Mouse (Mus musculus): ENCODE results near the gene Ppp2r1b. TPM values are rescaled to one million over a fixed set of nuclear protein-coding genes. Genes with fewer than 3 reads are reported as not detected.

Gene Ppp2r1b
- polyA plus RNA-seq, 1 experiment: 17.1 TPM

- H3K27ac ChIP-seq (ENCODE audit: control insufficient read depth, insufficient read depth, low read length): no peak overlapping the region
- no peak overlapping the region for H3K4me3 ChIP-seq (ENCODE audit: control insufficient read depth, insufficient read depth, low read length)
- H3K27me3 ChIP-seq (ENCODE audit: control insufficient read depth, insufficient read depth, low read length): no peaks in the 10 kb centered on the region
- TF ChIP-seq CTCF (IDR thresholded peaks at IDR 0.05; ENCODE audit: borderline replicate concordance, control insufficient read depth, extremely low read depth, insufficient read depth, low read length, poor library complexity): no peak
- TF ChIP-seq POLR2A (IDR thresholded peaks at IDR 0.05; ENCODE audit: control insufficient read depth, extremely low read depth, insufficient read depth, low read length, poor library complexity): no peak
- DNase-seq: no peak
- H3K36me3 ChIP-seq (ENCODE audit: control insufficient read depth, insufficient read depth, low read length): peaks cover 13% of the 10 kb centered on the region
- H3K4me1 ChIP-seq (replicated peaks; ENCODE audit: control insufficient read depth, insufficient read depth, low read length): no peaks in the 10 kb centered on the region
- 92% methylated on average over 7 of the region's 7 CpGs for WGBS
These were observed 66.9 kb downstream of the Ppp2r1b start for GRCm38 (mm10) chr9:50911861-50912515.

- Histone ChIP-seq H3K36me3 (ENCODE audit: control insufficient read depth, insufficient read depth, low read length) (peaks cover 9% of the 10 kb centered on the region), H3K4me3 (ENCODE audit: control insufficient read depth, insufficient read depth, low read length) (no peak overlapping the region), H3K4me1 (replicated peaks; ENCODE audit: control insufficient read depth, insufficient read depth, low read length) (no peaks in the 10 kb centered on the region), H3K27me3 (ENCODE audit: control insufficient read depth, insufficient read depth, low read length) (no peaks in the 10 kb centered on the region), H3K27ac (ENCODE audit: control insufficient read depth, insufficient read depth, low read length) (no peak overlapping the region)
- TF ChIP-seq POLR2A (IDR thresholded peaks at IDR 0.05; ENCODE audit: control insufficient read depth, extremely low read depth, insufficient read depth, low read length, poor library complexity) (no peak), CTCF (IDR thresholded peaks at IDR 0.05; ENCODE audit: borderline replicate concordance, control insufficient read depth, extremely low read depth, insufficient read depth, low read length, poor library complexity) (no peak)
- WGBS: 94% methylated on average over 3 of the region's 3 CpGs
- DNase-seq: no peak
These were observed 73.0 kb downstream of the Ppp2r1b start for GRCm38 (mm10) chr9:50918131-50918530.

- peaks cover 2% of the 10 kb centered on the region; the same call in 1 of the 2 replicates for H3K36me3 ChIP-seq (ENCODE audit: control insufficient read depth, insufficient read depth, low read length)
- TF ChIP-seq CTCF (IDR thresholded peaks at IDR 0.05; ENCODE audit: borderline replicate concordance, control insufficient read depth, extremely low read depth, insufficient read depth, low read length, poor library complexity) (no peak), POLR2A (IDR thresholded peaks at IDR 0.05; ENCODE audit: control insufficient read depth, extremely low read depth, insufficient read depth, low read length, poor library complexity) (no peak)
- no peak for DNase-seq
- H3K27ac ChIP-seq (ENCODE audit: control insufficient read depth, insufficient read depth, low read length): no peak overlapping the region
- H3K27me3 ChIP-seq (ENCODE audit: control insufficient read depth, insufficient read depth, low read length): no peaks in the 10 kb centered on the region
- no peaks in the 10 kb centered on the region for H3K4me1 ChIP-seq (replicated peaks; ENCODE audit: control insufficient read depth, insufficient read depth, low read length)
- WGBS: 100% methylated on average over 2 of the region's 2 CpGs
- no peak overlapping the region for H3K4me3 ChIP-seq (ENCODE audit: control insufficient read depth, insufficient read depth, low read length)
These were observed 74.5 kb downstream of the Ppp2r1b start for GRCm38 (mm10) chr9:50919554-50919953.

GRCm38 (mm10) chr9:50920933-50921895 is 76.1 kb downstream of the Ppp2r1b start:
- H3K4me3 ChIP-seq (ENCODE audit: control insufficient read depth, insufficient read depth, low read length): no peak overlapping the region
- H3K27me3 ChIP-seq (ENCODE audit: control insufficient read depth, insufficient read depth, low read length): no peaks in the 10 kb centered on the region
- no peaks in the 10 kb centered on the region for H3K4me1 ChIP-seq (replicated peaks; ENCODE audit: control insufficient read depth, insufficient read depth, low read length)
- no peak overlapping the region for H3K27ac ChIP-seq (ENCODE audit: control insufficient read depth, insufficient read depth, low read length)
- no peaks in the 10 kb centered on the region for H3K36me3 ChIP-seq (ENCODE audit: control insufficient read depth, insufficient read depth, low read length)
- DNase-seq: no peak
- TF ChIP-seq CTCF (IDR thresholded peaks at IDR 0.05; ENCODE audit: borderline replicate concordance, control insufficient read depth, extremely low read depth, insufficient read depth, low read length, poor library complexity): no peak
- no peak for TF ChIP-seq POLR2A (IDR thresholded peaks at IDR 0.05; ENCODE audit: control insufficient read depth, extremely low read depth, insufficient read depth, low read length, poor library complexity)
- 96% methylated on average over 3 of the region's 3 CpGs for WGBS

GRCm38 (mm10) chr9:50922363-50923153 is 77.5 kb downstream of the Ppp2r1b start:
- Histone ChIP-seq H3K36me3 (ENCODE audit: control insufficient read depth, insufficient read depth, low read length) (no peaks in the 10 kb centered on the region), H3K27ac (ENCODE audit: control insufficient read depth, insufficient read depth, low read length) (no peak overlapping the region), H3K4me3 (ENCODE audit: control insufficient read depth, insufficient read depth, low read length) (no peak overlapping the region), H3K4me1 (replicated peaks; ENCODE audit: control insufficient read depth, insufficient read depth, low read length) (no peaks in the 10 kb centered on the region), H3K27me3 (ENCODE audit: control insufficient read depth, insufficient read depth, low read length) (no peaks in the 10 kb centered on the region)
- DNase-seq: no peak
- WGBS: 93% methylated on average over 5 of the region's 5 CpGs
- no peak for TF ChIP-seq POLR2A (IDR thresholded peaks at IDR 0.05; ENCODE audit: control insufficient read depth, extremely low read depth, insufficient read depth, low read length, poor library complexity)
- no peak for TF ChIP-seq CTCF (IDR thresholded peaks at IDR 0.05; ENCODE audit: borderline replicate concordance, control insufficient read depth, extremely low read depth, insufficient read depth, low read length, poor library complexity)

GRCm38 (mm10) chr9:50924454-50924853 is 79.4 kb downstream of the Ppp2r1b start:
- H3K27me3 ChIP-seq (ENCODE audit: control insufficient read depth, insufficient read depth, low read length): no peaks in the 10 kb centered on the region
- H3K27ac ChIP-seq (ENCODE audit: control insufficient read depth, insufficient read depth, low read length): no peak overlapping the region
- TF ChIP-seq POLR2A (IDR thresholded peaks at IDR 0.05; ENCODE audit: control insufficient read depth, extremely low read depth, insufficient read depth, low read length, poor library complexity) (no peak), CTCF (IDR thresholded peaks at IDR 0.05; ENCODE audit: borderline replicate concordance, control insufficient read depth, extremely low read depth, insufficient read depth, low read length, poor library complexity) (no peak)
- no peak overlapping the region for H3K4me3 ChIP-seq (ENCODE audit: control insufficient read depth, insufficient read depth, low read length)
- no peak for DNase-seq
- H3K4me1 ChIP-seq (replicated peaks; ENCODE audit: control insufficient read depth, insufficient read depth, low read length): no peaks in the 10 kb centered on the region
- H3K36me3 ChIP-seq (ENCODE audit: control insufficient read depth, insufficient read depth, low read length): no peaks in the 10 kb centered on the region; the same call in 1 of the 2 replicates

Measured in thymus, adult 2 months (tissue).